Mouse (Mus musculus) ES-Bruce4 (cell line): ENCODE data around the gene Slco1a5.

ENCODE experiments used
- CTCF ChIP-seq: IDR thresholded peaks from one replicate; pipeline ENCODE4 v1.8.1; 2011; ENCODE audit warnings: low read depth, low read length
- EP300 ChIP-seq: IDR thresholded peaks from 2 replicates; pipeline ENCODE4 v1.6.1; 2011; ENCODE audit warnings: low read depth, low read length; ENCODE audit not compliant: insufficient read depth
- POLR2A ChIP-seq: IDR thresholded peaks from one replicate; pipeline ENCODE4 v1.8.1; 2011; ENCODE audit warnings: low read length; ENCODE audit not compliant: insufficient read depth

- TF ChIP-seq CTCF (no peak), POLR2A (no peak), EP300 (no peak)
These were observed 46.9 kb downstream of the Slco1a5 start for GRCm38 (mm10) chr6:142275721-142276442.
